Comparison of ENCODE assay signal across 21 mouse cellular contexts in the genomic region with DNA sequence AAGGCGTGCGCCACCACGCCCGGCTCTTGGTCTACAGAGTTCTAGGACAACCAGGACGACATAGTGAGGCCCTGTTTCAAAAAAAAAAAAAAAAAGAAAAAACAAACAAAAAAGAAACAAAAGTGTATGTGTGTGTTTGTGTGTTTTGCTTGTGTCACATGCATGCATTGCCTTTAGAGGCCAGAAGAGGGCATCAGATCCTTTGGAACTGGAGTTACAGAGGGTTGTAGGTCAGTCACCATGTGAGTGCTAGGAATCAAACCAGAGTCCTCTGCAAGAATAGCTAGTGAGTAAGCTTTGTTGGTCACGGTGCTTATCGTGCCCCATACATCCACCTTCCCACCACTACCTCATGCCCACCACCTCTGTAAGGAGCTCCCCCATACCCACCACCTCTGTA. TPM values are rescaled to one million over a fixed set of nuclear protein-coding genes. Genes with fewer than 3 reads are reported as not detected.
DNase-seq lines count a peak whose midpoint lies in the region; ATAC-seq and TF ChIP-seq lines count a peak whose summit lies in the region.
"Had no signal": no experiment of that assay in that cellular context is flagged by ENCODE, and none has a peak within 500 bp of the region (broad histone marks: within the 10 kb centered on the region; RNA-seq: fewer than 3 reads in every experiment).

No protein-coding gene starts in this region.

- H3K4me1 ChIP-seq in hindbrain, postnatal 0 days (ENCODE audit: insufficient read depth, low read length) = no peaks in the 10 kb centered on the region
- no peaks in the 10 kb centered on the region for H3K4me1 ChIP-seq in hindbrain, embryonic 13.5 days (replicated peaks)
- H3K4me1 ChIP-seq in liver, postnatal 0 days (ENCODE audit: insufficient read depth) = peaks cover 29% of the 10 kb centered on the region
- H3K4me1 ChIP-seq in ES-Bruce4 (ENCODE audit: control insufficient read depth, insufficient read depth, low read length) = peaks cover 5% of the 10 kb centered on the region
- H3K4me1 ChIP-seq in cortical plate, adult 2 months (ENCODE audit: control insufficient read depth, insufficient read depth, low read length) = no peaks in the 10 kb centered on the region
- H3K4me1 ChIP-seq in midbrain, embryonic 15.5 days = no peaks in the 10 kb centered on the region
- H3K4me1 ChIP-seq: forebrain, embryonic 13.5 days had no signal

- H3K27me3 ChIP-seq in hindbrain, postnatal 0 days (ENCODE audit: insufficient read depth, low read length) = no peaks in the 10 kb centered on the region
- H3K27me3 ChIP-seq in hindbrain, embryonic 13.5 days = no peaks in the 10 kb centered on the region
- H3K27me3 ChIP-seq in liver, postnatal 0 days (ENCODE audit: insufficient read depth, low read length) = no peaks in the 10 kb centered on the region
- H3K27me3 ChIP-seq in ES-Bruce4 (ENCODE audit: control insufficient read depth, insufficient read depth, low read length, poor library complexity, severe bottlenecking) = no peaks in the 10 kb centered on the region
- no peaks in the 10 kb centered on the region for H3K27me3 ChIP-seq in midbrain, embryonic 15.5 days (replicated peaks)
- H3K27me3 ChIP-seq: embryonic facial prominence, embryonic 12.5 days; forebrain, embryonic 13.5 days; megakaryocyte, embryonic 14.5 days had no signal

- H3K27ac ChIP-seq in hindbrain, postnatal 0 days = no peak overlapping the region
- no peak overlapping the region for H3K27ac ChIP-seq in hindbrain, embryonic 13.5 days
- H3K27ac ChIP-seq in liver, postnatal 0 days (ENCODE audit: low read depth) = no peak overlapping the region
- H3K27ac ChIP-seq in ES-Bruce4 (ENCODE audit: insufficient read depth, low read length) = peak overlapping the region; percentile 98; the same call in 1 of the 2 replicates
- no peak overlapping the region for H3K27ac ChIP-seq in cortical plate, adult 2 months (ENCODE audit: insufficient read depth, low read length)
- no peak overlapping the region for H3K27ac ChIP-seq in midbrain, embryonic 15.5 days
- H3K27ac ChIP-seq: forebrain, embryonic 13.5 days had no signal

- H3K4me2 ChIP-seq in hindbrain, postnatal 0 days (ENCODE audit: low read depth, low read length) = no peak overlapping the region
- no peak overlapping the region for H3K4me2 ChIP-seq in hindbrain, embryonic 13.5 days
- H3K4me2 ChIP-seq in liver, postnatal 0 days (ENCODE audit: low read depth, low read length) = no peak overlapping the region
- no peak overlapping the region for H3K4me2 ChIP-seq in midbrain, embryonic 15.5 days
- H3K4me2 ChIP-seq: embryonic facial prominence, embryonic 12.5 days; forebrain, embryonic 13.5 days; liver, embryonic 11.5 days had no signal

- H3K9ac ChIP-seq in hindbrain, postnatal 0 days (replicated peaks; ENCODE audit: low read length) = no peak overlapping the region
- H3K9ac ChIP-seq in hindbrain, embryonic 13.5 days = no peak overlapping the region
- H3K9ac ChIP-seq in liver, postnatal 0 days (replicated peaks) = no peak overlapping the region
- H3K9ac ChIP-seq in ES-Bruce4 (ENCODE audit: low read depth, poor library complexity, severe bottlenecking) = no peak overlapping the region
- H3K9ac ChIP-seq in midbrain, embryonic 15.5 days = no peak overlapping the region
- H3K9ac ChIP-seq: embryonic facial prominence, embryonic 12.5 days; forebrain, embryonic 13.5 days had no signal

- H3K9me3 ChIP-seq in hindbrain, postnatal 0 days (ENCODE audit: low read length) = no peaks in the 10 kb centered on the region
- no peaks in the 10 kb centered on the region for H3K9me3 ChIP-seq in hindbrain, embryonic 13.5 days
- no peaks in the 10 kb centered on the region for H3K9me3 ChIP-seq in liver, postnatal 0 days (ENCODE audit: low read length)
- H3K9me3 ChIP-seq in ES-Bruce4 (replicated peaks; ENCODE audit: control insufficient read depth, insufficient read depth, low read length, poor library complexity, severe bottlenecking) = no peaks in the 10 kb centered on the region
- no peaks in the 10 kb centered on the region for H3K9me3 ChIP-seq in midbrain, embryonic 15.5 days
- H3K9me3 ChIP-seq: embryonic facial prominence, embryonic 12.5 days; forebrain, embryonic 13.5 days had no signal

- TF ChIP-seq EP300 in liver, postnatal 0 days (IDR thresholded peaks at IDR 0.05; ENCODE audit: low read depth) = no peak
- TF ChIP-seq EP300 in ES-Bruce4 (IDR thresholded peaks at IDR 0.05; ENCODE audit: insufficient read depth, low read depth, low read length) = no peak

- TF ChIP-seq POLR2A in ES-Bruce4 (IDR thresholded peaks at IDR 0.05; ENCODE audit: insufficient read depth, low read length) = no peak
- no peak for TF ChIP-seq POLR2A in cortical plate, adult 2 months (IDR thresholded peaks at IDR 0.05; ENCODE audit: extremely low read depth, insufficient read depth, low read length)

- TF ChIP-seq CTCF in hindbrain, postnatal 0 days (IDR thresholded peaks at IDR 0.05; ENCODE audit: low read depth) = 0 out of 2 replicates have a peak, but pooled peaks have one; percentile 15
- peak; percentile 60 for TF ChIP-seq CTCF in liver, postnatal 0 days (IDR thresholded peaks at IDR 0.05; ENCODE audit: low read depth)
- TF ChIP-seq CTCF in ES-Bruce4 (IDR thresholded peaks at IDR 0.05; ENCODE audit: low read depth, low read length) = no peak
- TF ChIP-seq CTCF in cortical plate, adult 2 months (IDR thresholded peaks at IDR 0.05; ENCODE audit: extremely low read depth, insufficient read depth, low read length) = peak; percentile 22; the same call in 1 of the 2 replicates

- DNase-seq in hindbrain, postnatal 0 days (ENCODE audit: low spot score) = no peak
- DNase-seq in liver, postnatal 0 days = no peak
- no peak for DNase-seq in liver
- DNase-seq in ovary, postnatal 36 days (ENCODE audit: low spot score) = no peak
- DNase-seq: adrenal gland, adult 8-10 months; cerebellum, adult 9-10 months; gastrocnemius, postnatal 25 days; left cerebral cortex, postnatal 4 days; right cerebral cortex, postnatal 4 days; thymus, postnatal 4 days had no signal

- 94% methylated on average over 7 of the region's 7 CpGs for WGBS in hindbrain, postnatal 0 days
- WGBS in hindbrain, embryonic 13.5 days = 96% methylated on average over 7 of the region's 7 CpGs
- 84% methylated on average over 7 of the region's 7 CpGs for WGBS in liver, postnatal 0 days (ENCODE audit: insufficient replicate concordance)
- WGBS in midbrain, embryonic 15.5 days = 91% methylated on average over 7 of the region's 7 CpGs

- no peak for ATAC-seq in hindbrain, postnatal 0 days
- ATAC-seq in hindbrain, embryonic 13.5 days (ENCODE audit: low FRiP score) = no peak
- ATAC-seq in liver, postnatal 0 days = no peak
- no peak for ATAC-seq in midbrain, embryonic 15.5 days (replicated peaks)
- ATAC-seq: forebrain, embryonic 13.5 days; inflammation-experienced regulatory T-cells, adult 6 months; midbrain, embryonic 16.5 days had no signal

- H3K36me3 ChIP-seq in hindbrain, postnatal 0 days (ENCODE audit: insufficient read depth, low read length) = no peaks in the 10 kb centered on the region
- no peaks in the 10 kb centered on the region for H3K36me3 ChIP-seq in hindbrain, embryonic 13.5 days
- no peaks in the 10 kb centered on the region for H3K36me3 ChIP-seq in liver, postnatal 0 days (replicated peaks; ENCODE audit: insufficient read depth, low read length)
- H3K36me3 ChIP-seq in ES-Bruce4 (ENCODE audit: control insufficient read depth, insufficient read depth, low read length, poor library complexity, severe bottlenecking) = no peaks in the 10 kb centered on the region
- no peaks in the 10 kb centered on the region for H3K36me3 ChIP-seq in midbrain, embryonic 15.5 days (replicated peaks)
- H3K36me3 ChIP-seq: embryonic facial prominence, embryonic 12.5 days had no signal

- H3K4me3 ChIP-seq in hindbrain, postnatal 0 days (ENCODE audit: low read length) = no peak overlapping the region
- H3K4me3 ChIP-seq in hindbrain, embryonic 13.5 days = no peak overlapping the region
- H3K4me3 ChIP-seq in liver, postnatal 0 days (ENCODE audit: low read depth, low read length) = no peak overlapping the region
- H3K4me3 ChIP-seq in ES-Bruce4 (ENCODE audit: low read depth, low read length) = no peak overlapping the region
- no peak overlapping the region for H3K4me3 ChIP-seq in cortical plate, adult 2 months (ENCODE audit: insufficient read depth, low read length)
- no peak overlapping the region for H3K4me3 ChIP-seq in midbrain, embryonic 15.5 days
- H3K4me3 ChIP-seq: embryonic facial prominence, embryonic 12.5 days; erythroblast, embryonic 14.5 days; forebrain, embryonic 13.5 days; megakaryocyte, embryonic 14.5 days had no signal

RNA-seq across cellular contexts. Expression of gene Pcbp1, which starts 31.4 kb away (rescaled TPM):
- total RNA-seq in hindbrain, postnatal 0 days (2014; rRNA removed) = 61.7 and 71.3 TPM in 2 replicates
- polyA plus RNA-seq in hindbrain, postnatal 0 days (2015; fragmentation: Nextera tagmentation; extraction: Ambion mirVana) = 300 and 303 TPM in 2 replicates
- polyA plus RNA-seq in hindbrain, embryonic 13.5 days (2015; fragmentation: Nextera tagmentation; extraction: Ambion mirVana) = 268 and 333 TPM in 2 replicates
- polyA plus RNA-seq in liver, postnatal 0 days (2015; fragmentation: Nextera tagmentation; extraction: Ambion mirVana) = 206 and 208 TPM in 2 replicates
- polyA plus RNA-seq in ES-Bruce4 (2011; ENCODE audit: insufficient read depth, insufficient read length, low read depth, missing spikeins) = 328 and 331 TPM in 2 replicates
- polyA plus RNA-seq in cortical plate, adult 2 months (2012; rRNA removed) = 158 and 165 TPM in 2 replicates
- polyA plus RNA-seq in midbrain, embryonic 15.5 days (2015; fragmentation: Nextera tagmentation; extraction: Ambion mirVana) = 339 and 344 TPM in 2 replicates

RNA-seq across cellular contexts. Expression of gene C87436, which starts 56.6 kb away (rescaled TPM):
- total RNA-seq in hindbrain, postnatal 0 days (2014; rRNA removed) = 14.4 and 17.6 TPM in 2 replicates
- 15.9 and 19.6 TPM in 2 replicates for polyA plus RNA-seq in hindbrain, postnatal 0 days (2015; fragmentation: Nextera tagmentation; extraction: Ambion mirVana)
- polyA plus RNA-seq in hindbrain, embryonic 13.5 days (2015; fragmentation: Nextera tagmentation; extraction: Ambion mirVana) = 25.7 and 28.0 TPM in 2 replicates
- polyA plus RNA-seq in liver, postnatal 0 days (2015; fragmentation: Nextera tagmentation; extraction: Ambion mirVana) = 9.5 and 10.4 TPM in 2 replicates
- polyA plus RNA-seq in ES-Bruce4 (2011; ENCODE audit: insufficient read depth, insufficient read length, low read depth, missing spikeins) = 12.6 and 13.6 TPM in 2 replicates
- 21.6 and 21.8 TPM in 2 replicates for polyA plus RNA-seq in cortical plate, adult 2 months (2012; rRNA removed)
- 25.2 and 25.8 TPM in 2 replicates for polyA plus RNA-seq in midbrain, embryonic 15.5 days (2015; fragmentation: Nextera tagmentation; extraction: Ambion mirVana)
